16 mouse cellular contexts compared by ENCODE assay signal in genomic region chr3:116891436-116892205, GRCm38 (mm10). TPM values are rescaled to one million over a fixed set of nuclear protein-coding genes. Genes with fewer than 3 reads are reported as not detected.
DNase-seq lines count a peak whose midpoint lies in the region; ATAC-seq and TF ChIP-seq lines count a peak whose summit lies in the region.
"Had no signal": no experiment of that assay in that cellular context is flagged by ENCODE, and none has a peak within 500 bp of the region (broad histone marks: within the 10 kb centered on the region; RNA-seq: fewer than 3 reads in every experiment).

No protein-coding gene starts in this region.

- peaks cover 11% of the 10 kb centered on the region for H3K4me1 ChIP-seq in forebrain, embryonic 12.5 days
- H3K4me1 ChIP-seq in forebrain, embryonic 15.5 days = no peaks in the 10 kb centered on the region
- no peaks in the 10 kb centered on the region for H3K4me1 ChIP-seq in hindbrain, postnatal 0 days (ENCODE audit: insufficient read depth, low read length)
- H3K4me1 ChIP-seq in midbrain, embryonic 13.5 days (replicated peaks) = peaks cover 9% of the 10 kb centered on the region; the same call in 1 of the 2 replicates
- H3K4me1 ChIP-seq in liver, embryonic 12.5 days = peaks cover 9% of the 10 kb centered on the region; the same call in 1 of the 2 replicates
- H3K4me1 ChIP-seq: embryonic facial prominence, embryonic 15.5 days had no signal

- ATAC-seq in forebrain, embryonic 12.5 days (ENCODE audit: low FRiP score) = peak; percentile 77; the same call in 1 of the 2 replicates
- ATAC-seq in forebrain, embryonic 15.5 days (replicated peaks) = peak; percentile 45
- ATAC-seq in hindbrain, postnatal 0 days = peak; percentile 63
- ATAC-seq in midbrain, embryonic 13.5 days = peak; percentile 62
- ATAC-seq in liver, embryonic 12.5 days = no peak
- no peak for ATAC-seq in granulocyte monocyte progenitor cell, adult 5-6 weeks (replicated peaks; ENCODE audit: poor library complexity, severe bottlenecking)
- ATAC-seq: CD4-positive, CD25-positive, alpha-beta regulatory T cell, adult 4 months had no signal

- no peaks in the 10 kb centered on the region for H3K27me3 ChIP-seq in forebrain, embryonic 12.5 days
- H3K27me3 ChIP-seq in forebrain, embryonic 15.5 days = no peaks in the 10 kb centered on the region
- no peaks in the 10 kb centered on the region for H3K27me3 ChIP-seq in hindbrain, postnatal 0 days (ENCODE audit: insufficient read depth, low read length)
- H3K27me3 ChIP-seq in midbrain, embryonic 13.5 days = no peaks in the 10 kb centered on the region
- H3K27me3 ChIP-seq in liver, embryonic 12.5 days (replicated peaks) = no peaks in the 10 kb centered on the region
- H3K27me3 ChIP-seq: embryonic facial prominence, embryonic 15.5 days had no signal

- H3K9me3 ChIP-seq in forebrain, embryonic 12.5 days = no peaks in the 10 kb centered on the region
- H3K9me3 ChIP-seq in forebrain, embryonic 15.5 days = no peaks in the 10 kb centered on the region
- H3K9me3 ChIP-seq in hindbrain, postnatal 0 days (ENCODE audit: low read length) = no peaks in the 10 kb centered on the region
- H3K9me3 ChIP-seq in midbrain, embryonic 13.5 days = no peaks in the 10 kb centered on the region
- H3K9me3 ChIP-seq in liver, embryonic 12.5 days (replicated peaks) = no peaks in the 10 kb centered on the region
- H3K9me3 ChIP-seq: embryonic facial prominence, embryonic 15.5 days had no signal

- H3K27ac ChIP-seq in forebrain, embryonic 12.5 days = no peak overlapping the region
- H3K27ac ChIP-seq in forebrain, embryonic 15.5 days (replicated peaks) = no peak overlapping the region
- no peak overlapping the region for H3K27ac ChIP-seq in hindbrain, postnatal 0 days
- H3K27ac ChIP-seq in midbrain, embryonic 13.5 days = no peak overlapping the region
- H3K27ac ChIP-seq in liver, embryonic 12.5 days = no peak overlapping the region
- H3K27ac ChIP-seq: embryonic facial prominence, embryonic 15.5 days; heart, adult 2 months had no signal

- DNase-seq in hindbrain, postnatal 0 days (ENCODE audit: low spot score) = no peak
- DNase-seq in spleen, postnatal 36 days (ENCODE audit: low spot score in 2 of 2) = no peak
- DNase-seq: adrenal gland, postnatal 25 days; cerebellum, postnatal 36 days; heart, adult 2 months; lung, embryonic 14.5 days; right cerebral cortex, postnatal 14 days; thymus, adult 18-20 months had no signal

- H3K36me3 ChIP-seq in forebrain, embryonic 12.5 days (replicated peaks) = no peaks in the 10 kb centered on the region
- H3K36me3 ChIP-seq in forebrain, embryonic 15.5 days = no peaks in the 10 kb centered on the region
- no peaks in the 10 kb centered on the region for H3K36me3 ChIP-seq in hindbrain, postnatal 0 days (ENCODE audit: insufficient read depth, low read length)
- no peaks in the 10 kb centered on the region for H3K36me3 ChIP-seq in midbrain, embryonic 13.5 days
- peaks cover 93% of the 10 kb centered on the region for H3K36me3 ChIP-seq in liver, embryonic 12.5 days
- H3K36me3 ChIP-seq: embryonic facial prominence, embryonic 15.5 days had no signal

- TF ChIP-seq CTCF in hindbrain, postnatal 0 days (IDR thresholded peaks at IDR 0.05; ENCODE audit: low read depth) = no peak

- H3K4me2 ChIP-seq in forebrain, embryonic 12.5 days = peak overlapping the region; percentile 15; the same call in 1 of the 2 replicates
- H3K4me2 ChIP-seq in forebrain, embryonic 15.5 days (replicated peaks) = no peak overlapping the region
- H3K4me2 ChIP-seq in hindbrain, postnatal 0 days (ENCODE audit: low read depth, low read length) = no peak overlapping the region
- H3K4me2 ChIP-seq in midbrain, embryonic 13.5 days (replicated peaks) = no peak overlapping the region
- H3K4me2 ChIP-seq in liver, embryonic 12.5 days = no peak overlapping the region
- H3K4me2 ChIP-seq: embryonic facial prominence, embryonic 15.5 days; lung, embryonic 14.5 days had no signal

- WGBS in forebrain, embryonic 12.5 days = 54% methylated on average over 17 of the region's 17 CpGs
- WGBS in forebrain, embryonic 15.5 days = 48% methylated on average over 17 of the region's 17 CpGs
- 64% methylated on average over 17 of the region's 17 CpGs for WGBS in hindbrain, postnatal 0 days
- 47% methylated on average over 17 of the region's 17 CpGs for WGBS in midbrain, embryonic 13.5 days
- WGBS in liver, embryonic 12.5 days (ENCODE audit: insufficient replicate concordance) = 92% methylated on average over 17 of the region's 17 CpGs

- H3K9ac ChIP-seq in forebrain, embryonic 12.5 days = no peak overlapping the region
- H3K9ac ChIP-seq in forebrain, embryonic 15.5 days (replicated peaks) = no peak overlapping the region
- H3K9ac ChIP-seq in hindbrain, postnatal 0 days (replicated peaks; ENCODE audit: low read length) = no peak overlapping the region
- no peak overlapping the region for H3K9ac ChIP-seq in midbrain, embryonic 13.5 days (replicated peaks)
- H3K9ac ChIP-seq in liver, embryonic 12.5 days = no peak overlapping the region
- H3K9ac ChIP-seq: embryonic facial prominence, embryonic 15.5 days; lung, embryonic 14.5 days had no signal

- H3K4me3 ChIP-seq in forebrain, embryonic 12.5 days (replicated peaks) = no peak overlapping the region
- no peak overlapping the region for H3K4me3 ChIP-seq in forebrain, embryonic 15.5 days
- no peak overlapping the region for H3K4me3 ChIP-seq in hindbrain, postnatal 0 days (ENCODE audit: low read length)
- H3K4me3 ChIP-seq in midbrain, embryonic 13.5 days (replicated peaks) = no peak overlapping the region
- H3K4me3 ChIP-seq in liver, embryonic 12.5 days = no peak overlapping the region
- H3K4me3 ChIP-seq: embryonic facial prominence, embryonic 15.5 days; heart, adult 2 months; myocyte had no signal

RNA-seq across cellular contexts. Expression of gene Frrs1, which starts 32.4 kb away (rescaled TPM):
- 6.3 and 6.5 TPM in 2 replicates for polyA plus RNA-seq in forebrain, embryonic 12.5 days (2016; fragmentation: Nextera tagmentation; extraction: Ambion mirVana)
- 3.2 and 3.8 TPM in 2 replicates for polyA plus RNA-seq in forebrain, embryonic 15.5 days (2015; fragmentation: Nextera tagmentation; extraction: Ambion mirVana)
- 3.3 and 4.1 TPM in 2 replicates for total RNA-seq in hindbrain, postnatal 0 days (2014; rRNA removed)
- 5.0 and 6.0 TPM in 2 replicates for polyA plus RNA-seq in hindbrain, postnatal 0 days (2015; fragmentation: Nextera tagmentation; extraction: Ambion mirVana)
- polyA plus RNA-seq in midbrain, embryonic 13.5 days (2015; fragmentation: Nextera tagmentation; extraction: Ambion mirVana) = 2.6 and 3.6 TPM in 2 replicates
- polyA plus RNA-seq in liver, embryonic 12.5 days (2016; fragmentation: Nextera tagmentation; extraction: Ambion mirVana) = 46.0 and 48.3 TPM in 2 replicates
- 77.3 and 86.5 TPM in 2 replicates for total RNA-seq in granulocyte monocyte progenitor cell, adult 5-6 weeks (2014; fragmentation: Nextera tagmentation)
- total RNA-seq in granulocyte monocyte progenitor cell, adult 5-6 weeks (2017) = 40.2 and 56.2 TPM in 2 replicates

Comparison
In these comparisons a context has a peak if more than half of its experiments do, and no peak if none do; other contexts are left out.
1. ATAC-seq: peak in forebrain, embryonic 12.5 days (single experiment), forebrain, embryonic 15.5 days (single experiment), hindbrain, postnatal 0 days (single experiment) and midbrain, embryonic 13.5 days (single experiment); none in liver, embryonic 12.5 days (single experiment) and granulocyte monocyte progenitor cell, adult 5-6 weeks (single experiment).